Mouse (Mus musculus): ENCODE measurements around the gene Lilra5.
"Not testable (repeated sequence)": the region's sequence is repeated elsewhere in the genome, so short reads cannot be mapped to it uniquely, and the experiment has no call there.

- TF ChIP-seq CTCF, EP300 (IDR thresholded peaks at IDR 0.05): not testable (repeated sequence)
These were observed 18.5 kb downstream of the Lilra5 start for GRCm38 (mm10) chr7:4256060-4256459.
